Comparison of ENCODE assay signal across 24 mouse cellular contexts in genomic region chr16:5168038-5168437, GRCm38 (mm10). TPM values are rescaled to one million over a fixed set of nuclear protein-coding genes. Genes with fewer than 3 reads are reported as not detected.
"Had no signal": no experiment of that assay in that cellular context is flagged by ENCODE, and none has a peak within 500 bp of the region (broad histone marks: within the 10 kb centered on the region; RNA-seq: fewer than 3 reads in every experiment).

No protein-coding gene starts in this region.

- H3K4me3 ChIP-seq: heart, embryonic 10.5 days; heart, embryonic 12.5 days; hindbrain, embryonic 13.5 days; hindbrain, embryonic 15.5 days; kidney, embryonic 15.5 days; limb, embryonic 13.5 days; limb, embryonic 15.5 days; liver, embryonic 12.5 days had no signal

- H3K27ac ChIP-seq: heart, embryonic 10.5 days; hindbrain, embryonic 13.5 days; hindbrain, embryonic 15.5 days; hindbrain, postnatal 0 days; kidney, embryonic 15.5 days; kidney, postnatal 0 days; limb, embryonic 13.5 days; limb, embryonic 15.5 days; liver, embryonic 12.5 days; liver, embryonic 14.5 days had no signal

- H3K27me3 ChIP-seq: heart, embryonic 12.5 days; hindbrain, embryonic 15.5 days; kidney, embryonic 15.5 days; limb, embryonic 13.5 days; limb, embryonic 15.5 days; liver, embryonic 12.5 days had no signal

- H3K4me1 ChIP-seq: hindbrain, embryonic 13.5 days; hindbrain, embryonic 15.5 days; kidney, embryonic 15.5 days; limb, embryonic 13.5 days; limb, embryonic 15.5 days; liver, embryonic 12.5 days had no signal

- H3K36me3 ChIP-seq: heart, embryonic 10.5 days; heart, embryonic 12.5 days; hindbrain, embryonic 13.5 days; hindbrain, embryonic 15.5 days; kidney, embryonic 15.5 days; limb, embryonic 13.5 days; limb, embryonic 15.5 days; liver, embryonic 12.5 days had no signal

- DNase-seq: gastrocnemius, postnatal 14 days; gastrocnemius, postnatal 36 days; heart, adult 11 months; heart, postnatal 10 days; kidney, adult 11 months; kidney, postnatal 14 days; layer of hippocampus, adult 9-11 months; layer of hippocampus, postnatal 36 days; left cerebral cortex, postnatal 4 days had no signal

- H3K9ac ChIP-seq: heart, embryonic 12.5 days; hindbrain, embryonic 13.5 days; hindbrain, embryonic 15.5 days; kidney, embryonic 15.5 days; limb, embryonic 13.5 days; limb, embryonic 15.5 days; liver, embryonic 12.5 days; liver, embryonic 14.5 days had no signal

RNA-seq across cellular contexts. Expression of gene Sec14l5, which starts 21.1 kb away (rescaled TPM):
- total RNA-seq: hematopoietic stem cell, adult 5-6 weeks had no signal
- polyA plus RNA-seq: heart, embryonic 10.5 days; heart, embryonic 12.5 days; intestine, embryonic 16.5 days; kidney, postnatal 0 days; large intestine, adult 2 months; limb, embryonic 11.5 days; liver, embryonic 12.5 days had no signal

RNA-seq across cellular contexts. Expression of gene Ppl, which starts 35.8 kb away (rescaled TPM):
- total RNA-seq: hematopoietic stem cell, adult 5-6 weeks had no signal

RNA-seq across cellular contexts. Expression of gene AU021092, which starts 54.1 kb away (rescaled TPM):
- total RNA-seq: hematopoietic stem cell, adult 5-6 weeks had no signal
